Mouse (Mus musculus) layer of hippocampus, adult 9-10 months (tissue): ENCODE measurements at regions not wholly inside any gene's neighbourhood (a gene's known extent, or its start where the extent isn't known, plus 50 kb on each side); places are given as distances from the start of the nearest gene placed in this dataset.
"Not testable (repeated sequence)": the region's sequence is repeated elsewhere in the genome, so short reads cannot be mapped to it uniquely, and the experiment has no call there.

Experiments used
- DNase-seq: peaks from one replicate; pipeline ENCODE4 v3.0.0; 2022; ENCODE audit warnings: low spot score

GRCm38 (mm10) chr6:24384193-24384888 lies 130.5 kb downstream of the Iqub start:
- DNase-seq: no peak

DNA sequence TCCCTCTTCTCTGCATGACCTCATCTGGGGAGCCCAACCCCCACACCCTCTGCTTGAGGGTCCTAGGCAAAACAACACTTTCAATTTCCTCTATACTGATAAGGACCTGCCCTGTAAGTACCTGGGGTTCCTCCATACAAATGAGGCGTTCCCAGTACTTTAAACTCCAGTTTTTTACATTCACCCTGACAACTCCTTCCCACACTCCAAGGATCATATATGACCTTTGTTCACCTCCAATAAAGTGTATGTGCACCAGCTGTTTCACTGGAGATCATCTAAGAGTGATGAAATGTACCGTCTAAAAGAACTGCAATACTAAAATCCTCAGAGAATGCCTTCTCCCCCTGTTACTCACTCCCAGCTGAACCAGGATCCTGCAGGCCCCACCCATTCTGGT lies 135.0 kb downstream of the Iqub start:
- no peak for DNase-seq

DNA sequence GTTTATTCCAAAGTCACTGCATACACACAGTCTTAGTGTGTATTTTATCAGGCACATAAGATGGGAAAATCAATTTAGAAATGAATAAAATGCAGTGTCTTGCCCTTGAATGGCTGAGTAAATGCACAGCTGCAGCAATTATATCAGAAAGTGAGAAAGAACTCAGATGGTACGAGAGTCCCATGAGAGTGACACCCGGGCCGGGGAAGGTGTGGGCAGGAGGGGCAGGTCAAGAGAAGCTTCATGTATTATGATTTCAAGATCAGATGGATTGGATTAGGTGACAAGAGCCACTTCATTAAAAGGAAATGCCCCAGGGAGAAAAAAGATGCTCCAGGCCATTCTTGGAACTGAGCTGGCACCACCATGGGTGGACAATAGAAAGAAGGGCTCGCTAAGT lies 138.1 kb downstream of the Iqub start:
- no peak for DNase-seq

DNA sequence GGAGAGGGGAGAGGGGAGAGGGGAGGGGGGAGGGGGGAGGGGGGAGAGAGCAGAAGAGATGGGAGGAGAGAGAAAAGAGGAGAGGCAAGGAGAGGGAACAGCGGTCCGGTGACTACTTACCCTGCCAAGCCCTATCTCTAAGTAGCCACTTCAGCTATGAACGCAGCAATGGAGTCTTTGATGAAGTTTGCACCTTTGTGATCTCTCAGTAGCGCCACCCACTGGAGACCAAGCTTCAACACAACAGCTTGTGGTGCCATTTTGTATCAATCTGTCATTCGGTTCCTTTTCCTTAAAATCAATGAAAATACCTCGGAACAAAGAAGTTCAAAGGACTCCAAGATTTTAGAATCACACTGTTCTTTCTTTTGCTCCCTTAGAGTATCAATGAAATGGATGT lies 141.7 kb downstream of the Iqub start:
- DNase-seq: no peak

DNA sequence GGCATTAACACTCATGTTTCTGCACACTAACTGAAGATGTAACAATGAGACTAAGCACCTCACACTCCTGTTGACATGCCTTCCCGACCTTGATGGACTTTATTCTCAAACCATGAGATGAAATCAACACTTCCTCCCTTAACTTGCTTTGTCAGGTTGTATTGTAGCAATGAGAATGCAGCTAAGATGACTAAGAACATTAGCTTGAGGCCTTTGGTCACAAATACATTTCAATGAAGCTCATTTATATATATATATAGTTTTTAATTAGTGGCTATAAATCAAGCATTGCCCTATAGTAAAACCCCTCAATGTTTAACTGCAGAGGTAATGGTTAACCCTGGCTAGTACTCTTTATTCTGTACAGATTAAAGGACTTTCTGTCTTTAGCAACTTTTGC lies 143.2 kb downstream of the Iqub start:
- DNase-seq: no peak

GRCm38 (mm10) chr6:24350882-24351281 lies 164.0 kb downstream of the Iqub start:
- DNase-seq: peak; percentile 33

DNA sequence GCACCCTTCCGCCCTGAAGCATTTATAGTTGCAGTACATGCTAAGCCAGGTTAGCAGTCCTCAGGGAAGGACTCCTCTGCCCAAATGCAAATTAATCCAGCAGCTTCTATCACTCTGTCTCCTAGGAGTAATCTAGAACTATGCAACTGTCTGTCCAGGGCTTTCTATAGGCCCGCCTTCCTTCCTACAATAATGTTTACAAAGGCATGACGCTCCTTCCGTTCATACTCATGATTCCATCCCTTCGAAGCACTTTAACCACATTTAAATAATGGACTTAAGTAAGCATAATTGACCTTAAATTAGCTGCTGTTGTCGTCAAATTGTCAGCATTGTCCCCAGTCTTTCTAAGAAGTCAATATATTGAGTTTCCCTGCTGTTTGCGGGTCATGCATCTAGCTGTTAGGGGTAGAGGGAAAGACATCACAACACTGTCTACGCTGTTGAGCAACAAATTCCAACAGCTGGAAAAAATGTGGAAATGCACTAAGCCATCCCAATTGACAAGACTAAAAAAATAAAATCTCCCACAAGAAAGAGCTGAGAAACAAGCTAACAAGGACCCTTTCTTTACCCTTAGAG lies 166.3 kb downstream of the Iqub start:
- no peak for DNase-seq

- DNase-seq: no peak
Measured at GRCm38 (mm10) chr6:24347745-24348480, 167.0 kb downstream of the Iqub start.

GRCm38 (mm10) chr6:24342471-24342870 lies 172.4 kb downstream of the Iqub start:
- DNase-seq: no peak

- DNase-seq: no peak
Measured at GRCm38 (mm10) chr6:24342056-24342455, 172.8 kb downstream of the Iqub start.

- DNase-seq: not testable (repeated sequence)
Measured at GRCm38 (mm10) chr6:24340107-24340506, 172.2 kb upstream of the Slc13a1 start.

- no peak for DNase-seq
Measured at GRCm38 (mm10) chr6:24325215-24325614, 157.3 kb upstream of the Slc13a1 start.

DNA sequence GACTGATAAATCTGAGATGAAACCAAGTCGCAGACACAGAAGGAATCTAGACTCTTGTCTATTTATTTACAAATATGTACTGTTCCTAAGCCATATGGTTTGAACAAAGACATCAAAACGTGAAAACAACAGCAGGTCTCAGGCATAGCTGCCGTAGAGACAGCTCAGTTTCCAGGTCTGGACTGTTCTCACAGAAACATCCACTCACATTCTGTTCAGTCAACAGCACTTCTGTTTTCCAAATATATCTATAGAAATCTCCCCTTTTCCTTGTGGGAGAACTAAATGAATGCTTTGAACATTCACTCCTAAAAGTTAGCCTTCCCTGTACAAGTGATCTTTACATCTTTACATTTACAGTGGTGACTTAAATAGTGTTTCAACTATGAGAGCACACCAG lies 156.8 kb upstream of the Slc13a1 start:
- DNase-seq: no peak

DNA sequence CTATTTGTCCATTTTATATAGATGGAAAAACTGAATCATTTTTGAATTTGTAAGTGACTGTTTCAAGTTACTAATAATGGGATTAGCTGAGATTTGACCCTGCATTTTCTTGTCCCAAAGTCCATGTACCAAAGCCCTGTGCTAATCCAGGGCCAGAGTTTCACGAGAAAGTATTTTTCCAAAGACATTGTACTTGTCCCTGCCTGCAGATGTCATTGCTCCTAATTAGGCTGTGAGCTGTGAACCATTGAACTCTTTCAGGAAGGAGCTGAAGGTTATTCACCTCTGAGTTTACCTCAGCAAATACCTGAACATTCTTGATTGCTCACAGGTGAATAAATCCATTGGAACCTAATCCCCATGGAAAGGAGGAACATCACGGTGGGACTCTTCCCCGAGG lies 154.5 kb upstream of the Slc13a1 start:
- DNase-seq: no peak

DNA sequence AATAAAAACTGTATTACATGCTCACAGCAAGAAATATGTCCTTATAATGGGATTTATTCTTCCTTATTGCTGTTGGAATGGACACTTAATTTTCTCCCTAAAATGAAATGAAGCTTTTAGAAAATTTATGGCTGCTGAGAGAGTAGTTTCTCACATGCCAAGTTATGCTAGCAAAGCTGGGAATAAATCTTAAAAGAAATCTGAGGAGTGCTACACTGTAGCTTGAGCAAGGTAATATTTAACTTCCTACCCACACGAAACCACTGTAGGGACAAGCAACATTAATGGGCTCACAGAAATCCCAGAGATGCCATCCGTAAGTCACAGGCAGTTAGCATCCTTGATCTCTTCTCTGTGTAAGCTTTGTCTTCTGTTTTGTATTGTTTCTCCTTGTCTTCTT lies 151.0 kb upstream of the Slc13a1 start:
- no peak for DNase-seq

DNA sequence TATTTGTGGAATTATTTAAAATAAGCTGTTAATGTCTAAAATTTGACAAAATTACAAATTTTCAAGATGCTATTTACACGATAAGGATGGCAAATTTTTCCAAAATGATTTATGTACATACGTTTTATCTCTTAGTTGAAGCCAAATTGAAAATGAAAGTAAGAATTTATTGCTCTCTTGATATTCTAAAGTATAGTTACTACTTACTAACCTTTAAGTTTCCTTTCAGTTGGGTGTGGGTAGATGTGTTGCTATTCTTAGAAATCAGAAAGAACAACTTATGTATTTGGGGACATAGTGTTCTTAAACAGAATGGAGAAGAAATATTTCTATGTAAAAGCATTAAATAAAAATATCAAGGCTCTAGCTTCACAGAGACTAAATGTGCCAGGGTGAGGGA lies 142.8 kb upstream of the Slc13a1 start:
- DNase-seq: no peak

DNA sequence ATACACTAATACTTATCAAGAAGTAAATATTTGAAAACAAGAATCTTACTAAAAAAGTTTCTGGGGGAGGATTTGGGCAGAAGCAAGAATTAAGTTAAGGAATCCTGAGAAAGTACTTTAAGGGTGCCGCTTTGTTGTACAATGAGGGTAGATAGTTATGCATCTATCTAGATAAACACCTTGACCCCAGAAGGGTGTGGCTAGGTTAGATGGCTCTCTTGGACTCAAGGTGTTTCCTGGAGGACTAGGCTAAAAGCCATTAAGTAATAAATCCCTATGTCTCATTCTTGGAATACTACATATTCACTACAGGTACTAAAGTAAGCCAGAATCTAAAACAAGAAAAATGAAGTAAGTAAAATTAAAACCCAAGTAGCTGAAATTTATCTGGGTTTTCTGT lies 141.9 kb upstream of the Slc13a1 start:
- DNase-seq: no peak

GRCm38 (mm10) chr6:24301681-24302080 lies 133.8 kb upstream of the Slc13a1 start:
- no peak for DNase-seq

DNA sequence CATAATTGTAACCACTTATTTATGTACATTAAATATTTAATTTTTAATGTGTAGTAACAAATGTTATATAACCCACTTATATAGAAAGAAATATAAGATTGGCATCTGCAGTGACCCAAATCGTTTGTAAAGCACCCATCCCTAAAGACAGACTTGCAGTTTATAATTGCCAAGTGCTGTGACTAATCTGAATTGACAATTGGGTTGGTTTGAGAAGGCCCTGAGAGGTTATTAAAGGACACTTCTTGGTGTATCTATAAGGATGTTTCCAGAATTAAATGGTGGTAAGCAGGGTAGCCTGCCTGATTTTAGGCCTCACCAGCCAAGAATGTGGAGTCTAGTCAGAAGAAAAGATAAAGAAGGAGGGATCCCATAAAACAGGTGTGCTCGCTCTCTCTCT lies 133.3 kb upstream of the Slc13a1 start:
- no peak for DNase-seq

GRCm38 (mm10) chr6:24298562-24299212 lies 130.8 kb upstream of the Slc13a1 start:
- no peak for DNase-seq

- DNase-seq: not testable (repeated sequence)
Measured at GRCm38 (mm10) chr6:24288757-24289156, 120.9 kb upstream of the Slc13a1 start.

GRCm38 (mm10) chr6:24272821-24273220 lies 104.9 kb upstream of the Slc13a1 start:
- DNase-seq: peak; percentile 2

DNA sequence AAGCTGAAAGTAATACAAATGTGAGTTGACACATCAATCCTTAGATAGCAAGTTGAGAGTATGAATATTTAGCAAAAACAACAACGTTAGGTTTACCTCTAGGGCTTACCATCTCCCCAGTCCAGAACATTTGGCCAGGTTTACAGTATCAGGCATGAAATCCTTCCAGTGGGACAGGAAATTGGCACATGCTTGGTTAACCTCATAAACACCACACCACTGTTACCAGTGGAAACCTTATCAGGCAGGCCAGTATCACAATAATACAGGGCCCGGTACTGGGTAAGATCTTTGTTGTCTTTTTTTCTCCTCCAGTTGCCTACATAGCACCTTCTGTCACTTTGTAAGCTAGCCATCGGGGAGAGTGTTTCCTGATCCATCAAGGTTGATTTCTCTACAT lies 101.7 kb upstream of the Slc13a1 start:
- DNase-seq: no peak
